Mouse (Mus musculus) cortical plate, adult 2 months (tissue): ENCODE data around the gene Phrf1.
"Not testable (repeated sequence)": the region's sequence is repeated elsewhere in the genome, so short reads cannot be mapped to it uniquely, and the experiment has no call there.

Experiments
- CTCF ChIP-seq: fragments of 200-500 bp; IDR thresholded peaks from 2 replicates; pipeline ENCODE4 v1.5.1; 2011; ENCODE audit warnings: mild to moderate bottlenecking, control low read depth, low read length; ENCODE audit not compliant: insufficient read depth; ENCODE audit errors: extremely low read depth
- POLR2A ChIP-seq: fragments of 200-500 bp; IDR thresholded peaks from 2 replicates; pipeline ENCODE4 v1.6.1; 2011; ENCODE audit warnings: mild to moderate bottlenecking, low read length, control low read depth; ENCODE audit not compliant: insufficient read depth; ENCODE audit errors: extremely low read depth

GRCm38 (mm10) chr7:141250486-141250885, 21.9 kb downstream of the Phrf1 start:
- TF ChIP-seq POLR2A, CTCF: not testable (repeated sequence)
